Mouse (Mus musculus): ENCODE measurements around the gene Cyp2c65. TPM values are rescaled to one million over a fixed set of nuclear protein-coding genes. Genes with fewer than 3 reads are reported as not detected.

The Cyp2c65 gene
- polyA plus RNA-seq (2012) = not detected in 2 replicates

DNA sequence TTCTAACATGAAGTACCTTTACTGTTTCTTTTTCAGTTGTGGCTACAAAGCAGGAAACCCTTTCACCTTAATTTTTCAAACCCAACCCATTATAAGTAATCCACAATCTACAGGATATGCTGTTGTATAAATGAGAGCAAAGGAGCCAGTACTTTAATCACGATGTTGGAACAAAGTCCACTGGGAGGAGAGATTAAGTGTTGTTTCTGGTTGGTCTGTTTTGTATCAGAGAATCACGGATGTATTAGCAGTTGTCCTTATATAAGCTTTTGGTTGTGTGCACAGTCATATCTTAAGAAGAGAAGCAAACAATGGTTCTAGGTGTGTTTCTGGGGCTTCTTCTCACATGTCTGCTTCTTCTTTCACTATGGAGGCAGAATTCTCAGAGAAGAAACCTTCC, at the start of gene Cyp2c65:
Gene Cyp2c65 (plus strand): TSS at position 297 of the 400 bp plus-strand sequence.
- no peak for TF ChIP-seq GATA1 (IDR thresholded peaks at IDR 0.05; ENCODE audit: low read length)

DNA sequence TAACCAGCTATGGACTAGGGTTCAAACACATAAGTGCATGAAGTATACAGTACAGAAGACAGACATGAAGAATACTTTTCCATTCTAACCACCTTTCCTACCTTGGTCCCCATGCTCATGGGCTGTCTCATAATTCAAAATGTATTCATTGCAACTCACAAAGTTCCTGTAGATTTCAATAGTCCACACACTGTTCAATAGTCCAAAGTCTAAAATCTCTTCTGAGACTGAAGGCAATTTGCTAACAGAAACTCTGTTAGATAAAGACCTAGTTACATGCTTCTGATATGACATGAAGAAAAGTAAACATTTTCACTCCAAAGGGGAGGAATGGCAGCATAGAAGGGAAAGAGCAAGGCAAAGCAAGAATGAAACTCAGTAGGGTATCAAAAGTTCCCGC, 2.9 kb upstream of the Cyp2c65 start:
- no peak for TF ChIP-seq GATA1 (IDR thresholded peaks at IDR 0.05; ENCODE audit: low read length)

DNA sequence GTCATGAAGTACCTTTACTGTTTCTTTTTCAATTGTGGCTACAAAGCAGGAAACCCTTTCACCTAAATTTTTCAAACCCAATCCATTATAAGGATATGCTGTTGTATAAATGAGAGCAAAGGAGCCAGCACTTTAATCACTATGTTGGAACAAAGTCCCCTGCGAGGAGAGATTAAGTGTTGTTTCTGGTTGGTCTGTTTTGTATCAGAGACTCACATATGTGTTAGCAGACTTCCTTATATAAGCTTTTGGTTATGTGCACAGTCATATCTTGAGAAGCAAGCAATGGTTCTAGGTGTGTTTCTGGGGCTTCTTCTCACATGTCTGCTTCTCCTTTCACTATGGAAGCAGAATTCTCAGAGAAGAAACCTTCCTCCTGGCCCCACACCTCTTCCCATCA, 52.8 kb downstream of the Cyp2c65 start, which contains the start of gene Cyp2c66:
Gene Cyp2c66 (plus strand): TSS at position 255 of the 400 bp plus-strand sequence.
- TF ChIP-seq GATA1 (IDR thresholded peaks at IDR 0.05; ENCODE audit: low read length) = no peak

Other genes starting within 250 kb of the Cyp2c65 start
- 1.3 and 1.9 TPM in 2 replicates for gene Noc3l, start 241.8 kb upstream of the Cyp2c65 start, polyA plus RNA-seq (2012)
- 2.4 and 3.3 TPM in 2 replicates for gene Tbc1d12, start 224.4 kb upstream of the Cyp2c65 start, polyA plus RNA-seq (2012)
- gene Hells, start 130.1 kb upstream of the Cyp2c65 start, polyA plus RNA-seq (2012) = 9.5 and 14.9 TPM in 2 replicates
- 0.17 and 0.35 TPM in 2 replicates for gene Cyp2c55, start 54.0 kb upstream of the Cyp2c65 start, polyA plus RNA-seq (2012)
- gene Cyp2c66, start 52.9 kb downstream of the Cyp2c65 start, polyA plus RNA-seq (2012) = not detected in 2 replicates
- gene Cyp2c29, start 208.4 kb downstream of the Cyp2c65 start, polyA plus RNA-seq (2012) = not detected in 2 replicates

All from G1E-ER4 (cell line).